Mouse (Mus musculus) right cerebral cortex, postnatal 14 days (tissue): Measurements from ENCODE around the gene Kcnj13.

Experiments used
- DNase-seq: peaks from one replicate; pipeline ENCODE4 v3.0.0; 2022

The Kcnj13 gene

DNA sequence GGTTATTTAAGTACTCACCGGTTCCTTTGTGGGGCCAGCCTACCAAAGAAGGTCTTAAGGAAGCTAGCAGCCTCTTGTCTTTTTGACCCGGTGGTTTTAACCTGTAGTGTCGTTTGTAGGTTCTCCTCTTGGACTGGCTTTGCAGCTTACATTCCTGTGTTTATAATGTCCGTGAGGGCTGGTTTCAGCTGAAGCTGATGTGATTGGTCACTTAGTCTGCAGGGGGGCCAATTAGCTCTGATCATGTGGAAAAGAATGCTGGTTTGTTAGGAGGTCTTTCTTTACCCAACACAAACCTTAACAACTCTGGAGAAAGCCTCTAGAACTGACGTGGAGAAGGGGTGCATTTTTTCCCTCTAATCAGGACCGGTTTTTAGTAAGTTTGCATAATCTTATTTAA lies at the start of gene Kcnj13:
Gene Kcnj13, minus strand, starts transcription at position 136 of the 400 bp plus-strand sequence.
- DNase-seq, result no peak

- no peak for DNase-seq
Measured at GRCm38 (mm10) chr1:87436583-87436982, 42.1 kb upstream of the Kcnj13 start.

DNA sequence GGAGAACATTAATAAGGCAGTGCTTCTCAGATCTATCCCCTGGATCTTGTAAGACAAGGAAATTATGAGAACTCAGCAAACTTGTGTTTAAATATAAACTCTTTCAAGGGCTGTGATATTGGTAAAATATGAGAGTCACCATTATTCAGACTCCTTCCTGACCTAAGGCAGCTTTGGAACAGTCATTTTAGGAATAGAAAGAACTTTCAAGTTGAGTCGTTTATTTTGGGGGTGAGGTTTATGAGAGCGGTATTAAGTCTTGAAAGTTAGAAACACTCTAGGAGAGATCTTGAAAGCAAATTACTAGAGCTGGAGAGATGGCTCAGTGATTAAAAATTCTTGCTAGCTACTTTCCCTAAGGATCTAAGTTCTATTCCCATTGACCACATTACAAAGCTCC lies 40.6 kb upstream of the Kcnj13 start:
- DNase-seq, result no peak

- DNase-seq, result no peak
Measured at GRCm38 (mm10) chr1:87418733-87419132, 24.2 kb upstream of the Kcnj13 start.

GRCm38 (mm10) chr1:87409380-87409779 lies 14.9 kb upstream of the Kcnj13 start:
- no peak for DNase-seq

DNA sequence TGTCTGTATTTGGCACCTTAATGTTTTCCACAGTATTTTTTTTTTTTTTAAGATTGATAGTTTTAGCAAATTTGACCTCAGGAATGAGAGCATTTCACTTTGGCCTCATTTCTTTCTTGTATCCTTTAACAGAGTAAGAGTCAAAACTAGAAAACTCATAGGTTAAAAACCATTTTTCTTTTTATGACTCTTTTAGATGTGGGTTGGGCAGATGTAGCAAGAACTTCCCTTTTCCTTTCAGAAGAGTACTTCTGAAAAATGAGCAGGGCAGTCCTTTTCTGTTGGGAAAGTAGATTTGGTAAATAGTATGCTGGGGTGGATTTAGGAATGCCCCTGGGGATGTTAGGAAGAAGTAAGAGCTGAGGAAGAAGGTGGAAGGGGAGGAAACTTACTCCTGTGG lies 11.5 kb upstream of the Kcnj13 start:
- no peak for DNase-seq

- no peak for DNase-seq
Measured at GRCm38 (mm10) chr1:87404710-87405109, 10.2 kb upstream of the Kcnj13 start.

- DNase-seq, result peak; percentile 16
Measured at GRCm38 (mm10) chr1:87396923-87397586, 2.5 kb upstream of the Kcnj13 start.

DNA sequence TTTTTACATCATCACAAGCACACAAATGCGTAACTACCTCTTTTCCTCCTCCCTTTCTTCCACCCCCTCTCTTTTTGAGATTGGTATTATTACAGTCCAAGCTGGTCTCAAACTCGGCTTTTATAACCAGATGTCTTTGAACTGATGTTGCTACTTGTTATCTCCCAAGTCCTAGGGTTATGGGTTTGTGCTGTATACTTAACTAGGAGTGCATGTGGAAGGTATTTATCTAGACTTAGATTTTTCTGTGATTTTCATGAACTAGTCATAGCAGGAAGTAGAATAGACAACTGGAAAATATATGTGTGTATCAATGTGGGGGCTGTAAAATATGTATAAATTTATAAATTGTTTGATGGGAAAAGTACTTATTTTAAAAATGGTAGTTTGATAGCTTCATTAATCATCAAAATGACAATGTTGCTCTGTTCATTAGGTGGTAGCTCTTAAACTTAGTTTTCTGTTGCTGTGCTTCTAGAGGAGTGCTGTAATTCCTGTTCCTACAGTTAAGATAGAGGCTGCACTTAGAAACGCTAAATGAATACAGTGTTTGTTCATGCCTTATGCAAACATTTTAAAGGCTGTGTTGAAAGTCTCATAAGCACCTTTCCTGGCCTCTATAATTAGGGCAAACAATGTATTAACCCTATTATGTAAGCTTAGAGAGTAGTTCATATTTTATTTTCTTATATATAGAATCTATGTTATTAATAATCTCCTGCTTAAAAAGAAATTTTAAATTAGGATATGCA lies 909 bp downstream of the Kcnj13 start:
- no peak for DNase-seq

DNA sequence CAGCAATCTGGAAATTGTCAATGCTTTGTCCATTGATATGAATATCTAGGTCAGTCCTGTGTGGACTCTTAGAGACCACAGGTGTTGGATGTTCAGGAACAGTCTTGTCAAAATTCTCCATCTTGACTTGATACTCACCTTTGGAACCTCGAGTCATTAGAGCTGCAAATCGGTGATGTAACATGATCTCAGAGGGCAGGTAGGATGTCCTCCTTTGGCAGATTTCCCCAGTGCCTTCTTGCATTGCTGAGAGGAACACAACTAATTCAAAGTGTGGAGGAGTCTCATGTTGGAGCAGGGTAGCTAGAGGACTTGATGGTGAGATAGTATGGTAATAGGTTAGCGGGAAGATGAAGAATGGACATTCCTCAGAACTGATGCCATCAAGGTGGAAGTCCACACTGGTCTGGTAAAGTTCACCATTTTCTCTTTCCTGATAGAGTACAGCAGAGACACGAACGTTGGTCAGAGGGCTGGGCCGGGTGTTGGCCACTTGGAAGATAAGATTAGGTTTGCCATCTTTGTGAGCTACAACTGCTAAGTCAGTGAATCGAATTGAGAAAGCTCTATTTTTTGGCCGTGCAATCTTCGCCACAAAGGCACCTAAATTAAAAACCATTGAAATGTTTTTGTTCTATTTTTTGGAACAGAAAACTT lies 8.0 kb downstream of the Kcnj13 start:
- no peak for DNase-seq

DNA sequence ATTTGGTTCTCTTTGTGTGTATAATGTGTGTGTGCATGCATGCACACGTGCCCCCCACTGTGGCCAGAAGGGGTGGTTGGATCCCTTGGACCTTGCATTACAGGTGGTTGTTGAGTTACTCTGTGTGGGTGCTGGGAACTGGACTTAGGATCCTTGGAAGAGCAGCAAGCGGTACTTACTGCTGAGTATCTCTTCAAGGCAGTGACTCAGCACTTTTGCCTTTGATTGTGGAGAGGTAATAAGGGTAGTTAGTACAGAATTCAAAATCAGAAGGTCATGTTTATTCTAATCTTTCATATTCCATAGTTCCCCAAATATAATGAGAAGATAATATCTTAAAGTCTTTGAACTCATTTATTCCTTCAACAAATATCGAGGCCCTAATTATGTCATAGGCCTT lies 13.4 kb downstream of the Kcnj13 start:
- DNase-seq, result no peak

DNA sequence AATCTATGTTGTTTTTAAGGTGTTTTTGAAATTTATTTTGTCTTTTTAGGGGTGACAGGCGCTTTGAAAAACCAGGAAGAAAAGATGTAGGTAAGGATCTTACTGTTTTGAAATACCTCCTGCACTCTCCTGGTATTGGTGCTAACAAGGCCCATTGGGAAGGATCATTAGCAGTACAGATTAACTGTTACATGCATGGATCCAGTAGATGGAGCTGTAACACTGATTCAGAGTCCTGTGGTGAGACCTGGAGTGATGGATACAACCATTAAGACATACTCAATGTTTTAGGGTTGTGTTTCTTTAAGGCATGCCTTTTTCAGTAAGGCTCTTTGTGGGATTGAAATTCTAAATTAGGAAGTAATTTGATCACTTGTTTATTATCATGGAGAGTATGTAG lies 14.6 kb downstream of the Kcnj13 start:
- DNase-seq, result no peak

- DNase-seq, result no peak
Measured at GRCm38 (mm10) chr1:87378024-87378560, 16.4 kb downstream of the Kcnj13 start.

- no peak for DNase-seq
Measured at GRCm38 (mm10) chr1:87360276-87360675, 34.3 kb downstream of the Kcnj13 start.

GRCm38 (mm10) chr1:87350576-87350975 lies 44.0 kb downstream of the Kcnj13 start:
- no peak for DNase-seq
